Mouse (Mus musculus) lung, postnatal 0 days (tissue): ENCODE data around the gene Tldc2. TPM values are rescaled to one million over a fixed set of nuclear protein-coding genes. Genes with fewer than 3 reads are reported as not detected.

Experiments
- ATAC-seq: fragments of 200-750 bp; cut with Nextera tagmentation; 2 replicates; pipeline ENCODE4 v1.8.0; 2017; ENCODE audit warnings: moderate library complexity
- DNase-seq: peaks from one replicate; pipeline ENCODE4 v3.0.0-alpha.2; 2016; ENCODE audit warnings: low spot score
- H3K27ac ChIP-seq: fragments of 300-500 bp; sonication (generic); 2 replicates; pipeline ENCODE4 v1.5.1; 2014; ENCODE audit warnings: antibody characterized with exemption, mild to moderate bottlenecking, low read length, mixed read lengths
- H3K27me3 ChIP-seq: fragments of 300-500 bp; sonication (generic); replicated peaks from 2 replicates; pipeline ENCODE4 v1.6.1; 2014; ENCODE audit warnings: low read length, mixed read lengths; ENCODE audit not compliant: insufficient read depth
- H3K36me3 ChIP-seq: fragments of 300-500 bp; sonication (generic); 2 replicates; pipeline ENCODE4 v1.6.1; 2014; ENCODE audit warnings: low read length, mixed read lengths; ENCODE audit not compliant: insufficient read depth
- H3K4me1 ChIP-seq: fragments of 300-500 bp; sonication (generic); 2 replicates; pipeline ENCODE4 v1.6.1; 2014; ENCODE audit warnings: antibody characterized with exemption, low read depth, low read length, mixed read lengths; ENCODE audit not compliant: insufficient read depth
- H3K4me2 ChIP-seq: fragments of 300-500 bp; sonication (generic); replicated peaks from 2 replicates; pipeline ENCODE4 v1.6.1; 2014; ENCODE audit warnings: low read depth, mild to moderate bottlenecking, low read length, moderate library complexity, mixed read lengths
- H3K4me3 ChIP-seq: fragments of 300-500 bp; sonication (generic); 2 replicates; pipeline ENCODE4 v1.5.1; 2014; ENCODE audit warnings: low read depth, low read length
- H3K9ac ChIP-seq: fragments of 300-500 bp; sonication (generic); replicated peaks from 2 replicates; pipeline ENCODE4 v1.6.1; 2014; ENCODE audit warnings: low read depth, mild to moderate bottlenecking
- H3K9me3 ChIP-seq: fragments of 300-500 bp; sonication (generic); 2 replicates; pipeline ENCODE4 v1.6.1; 2016; ENCODE audit warnings: low read length, mixed read lengths
- CTCF ChIP-seq: IDR thresholded peaks from 2 replicates; pipeline ENCODE4 v1.5.1; 2016; ENCODE audit warnings: antibody characterized with exemption, mild to moderate bottlenecking
- EP300 ChIP-seq: IDR thresholded peaks from 2 replicates; pipeline ENCODE4 v1.6.1; 2016; ENCODE audit warnings: antibody characterized with exemption, mild to moderate bottlenecking, control low read depth
- WGBS: fragments of 180-500 bp; shearing (Covaris S2); extraction: QIAGEN DNeasy Blood & Tissue Kit; methylation state at CpG from one replicate; pipeline ENCODE4 v1.1.7; 2014; 5-methylcytosine and 5-hydroxymethylcytosine counted together
- polyA plus RNA-seq: library from polyadenylated mRNA; unstranded; fragments of >200 nt; fragmentation: Nextera tagmentation; extraction: Ambion mirVana; gene quantifications from 2 replicates; pipeline ENCODE4 v1.2.1, GENCODE M21; 2015

Gene Tldc2
- polyA plus RNA-seq, 1 experiment from 2014 or later, result not detected

- DNase-seq, result peak; percentile 79
- Histone ChIP-seq H3K27me3 (no peaks in the 10 kb centered on the region), H3K4me3 (no peak overlapping the region), H3K27ac (peak overlapping the region; percentile 43; the same call in 1 of the 2 replicates), H3K4me1 (peaks cover 23% of the 10 kb centered on the region), H3K9ac (no peak overlapping the region), H3K4me2 (peak overlapping the region; percentile 36), H3K9me3 (no peaks in the 10 kb centered on the region), H3K36me3 (no peaks in the 10 kb centered on the region)
- 17% methylated on average over 17 of the region's 18 CpGs for WGBS
- TF ChIP-seq EP300 (no peak), CTCF (no peak)
- peak; percentile 58 for ATAC-seq
Measured at GRCm38 (mm10) chr2:157058342-157058998, 28.4 kb upstream of the Tldc2 start.

GRCm38 (mm10) chr2:157059166-157059565 is 27.7 kb upstream of the Tldc2 start:
- no peak for TF ChIP-seq EP300
- no peak for TF ChIP-seq CTCF
- ATAC-seq (no peak), DNase-seq (no peak)
- no peaks in the 10 kb centered on the region for H3K9me3 ChIP-seq
- H3K9ac ChIP-seq, result no peak overlapping the region
- no peak overlapping the region; the same call in 1 of the 2 replicates for H3K4me2 ChIP-seq
- 66% methylated on average over 8 of the region's 8 CpGs for WGBS
- H3K27ac ChIP-seq, result peak overlapping the region; percentile 43; the same call in 1 of the 2 replicates
- H3K36me3 ChIP-seq, result no peaks in the 10 kb centered on the region
- H3K27me3 ChIP-seq, result no peaks in the 10 kb centered on the region
- H3K4me3 ChIP-seq, result no peak overlapping the region
- peaks cover 30% of the 10 kb centered on the region for H3K4me1 ChIP-seq

- Histone ChIP-seq H3K27ac (no peak overlapping the region), H3K27me3 (no peaks in the 10 kb centered on the region), H3K9me3 (no peaks in the 10 kb centered on the region), H3K4me2 (no peak overlapping the region), H3K9ac (no peak overlapping the region), H3K4me1 (peaks cover 29% of the 10 kb centered on the region), H3K36me3 (no peaks in the 10 kb centered on the region), H3K4me3 (no peak overlapping the region)
- ATAC-seq (no peak), DNase-seq (no peak)
- TF ChIP-seq EP300 (no peak), CTCF (no peak)
- 89% methylated on average over 14 of the region's 14 CpGs for WGBS
Measured at GRCm38 (mm10) chr2:157060037-157060436, 26.8 kb upstream of the Tldc2 start.

GRCm38 (mm10) chr2:157060557-157061305 is 26.1 kb upstream of the Tldc2 start:
- no peaks in the 10 kb centered on the region for H3K36me3 ChIP-seq
- H3K27me3 ChIP-seq, result no peaks in the 10 kb centered on the region
- ATAC-seq (no peak), DNase-seq (no peak)
- no peak for TF ChIP-seq EP300
- H3K4me3 ChIP-seq, result no peak overlapping the region
- peaks cover 32% of the 10 kb centered on the region for H3K4me1 ChIP-seq
- WGBS, result 81% methylated on average over 11 of the region's 11 CpGs
- H3K27ac ChIP-seq, result 0 out of 2 replicates have a peak overlapping the region, but pooled peaks have one; percentile 9
- H3K4me2 ChIP-seq, result no peak overlapping the region
- no peaks in the 10 kb centered on the region for H3K9me3 ChIP-seq
- H3K9ac ChIP-seq, result no peak overlapping the region

GRCm38 (mm10) chr2:157063241-157063700 is 23.6 kb upstream of the Tldc2 start:
- peak; percentile 23 for ATAC-seq
- peak overlapping the region; percentile 64 for H3K27ac ChIP-seq
- WGBS, result 29% methylated on average over 4 of the region's 4 CpGs

GRCm38 (mm10) chr2:157064136-157064535 is 22.7 kb upstream of the Tldc2 start:
- Histone ChIP-seq H3K4me1 (peaks cover 43% of the 10 kb centered on the region), H3K27me3 (no peaks in the 10 kb centered on the region), H3K9ac (no peak overlapping the region), H3K36me3 (no peaks in the 10 kb centered on the region), H3K27ac (peak overlapping the region; percentile 64), H3K4me2 (no peak overlapping the region; the same call in 1 of the 2 replicates), H3K4me3 (no peak overlapping the region), H3K9me3 (no peaks in the 10 kb centered on the region)
- ATAC-seq (peak; percentile 25), DNase-seq (peak; percentile 64)
- 35% methylated on average over 7 of the region's 7 CpGs for WGBS
- 0 out of 2 replicates have a peak, but pooled peaks have one; percentile 3 for TF ChIP-seq CTCF
- no peak for TF ChIP-seq EP300

More at GRCm38 (mm10) chr2:157063241-157063700, 23.6 kb upstream of the Tldc2 start:
- Histone ChIP-seq H3K4me1 (peaks cover 36% of the 10 kb centered on the region), H3K36me3 (no peaks in the 10 kb centered on the region), H3K9ac (no peak overlapping the region), H3K27me3 (no peaks in the 10 kb centered on the region), H3K4me2 (no peak overlapping the region), H3K9me3 (no peaks in the 10 kb centered on the region), H3K4me3 (no peak overlapping the region)
- DNase-seq, result peak; percentile 59
- TF ChIP-seq EP300 (no peak), CTCF (no peak)
